Mouse (Mus musculus) embryo, embryonic 11 days (tissue): ENCODE measurements around the gene C7.

ENCODE experiments used
- DNase-seq: peaks from one replicate; pipeline ENCODE4 v3.0.0-alpha.2; 2015

C7 gene

DNA sequence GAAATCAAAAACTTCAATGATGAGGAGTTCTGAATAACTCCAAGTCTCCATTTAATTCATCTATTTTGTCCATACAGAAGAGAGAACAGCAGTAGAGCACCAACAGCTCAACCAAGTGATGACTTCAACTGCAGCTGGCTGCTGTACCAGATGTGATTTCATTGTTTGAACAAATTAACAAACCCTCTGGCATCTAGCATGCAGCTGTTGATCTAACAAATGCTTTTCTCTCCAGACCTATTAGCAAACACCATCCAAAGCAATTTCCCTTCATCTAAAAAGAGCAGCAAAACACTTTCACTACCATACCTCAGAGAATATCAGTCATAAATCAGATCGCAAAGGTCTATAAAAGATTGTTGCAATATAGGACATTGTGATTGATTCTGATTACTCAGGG, 90.2 kb downstream of the C7 start:
- no peak for DNase-seq
